Mouse (Mus musculus): ENCODE data around the gene Opa3.

The Opa3 gene

DNA sequence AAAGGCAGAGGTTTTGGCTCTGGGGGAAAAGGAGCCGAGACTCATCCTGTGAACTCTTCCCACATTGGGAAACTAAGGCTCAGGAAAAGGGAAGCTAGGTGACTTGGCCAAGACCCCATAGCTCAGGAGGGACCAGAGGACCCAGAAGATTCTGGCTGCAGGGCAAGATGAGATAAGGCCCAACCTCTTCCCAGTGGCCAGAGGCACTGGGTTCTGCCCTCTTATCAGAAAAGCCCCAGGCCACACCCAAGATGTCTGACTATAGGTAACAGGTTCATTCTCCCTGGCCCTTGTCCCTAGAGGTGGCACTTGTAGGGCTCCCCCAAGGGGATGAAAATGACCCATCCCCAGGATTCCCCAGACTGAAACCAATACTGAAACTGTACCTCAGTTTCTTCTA, 18.7 kb downstream of the Opa3 start:
- DNase-seq (ENCODE audit: low read depth) = no peak

DNA sequence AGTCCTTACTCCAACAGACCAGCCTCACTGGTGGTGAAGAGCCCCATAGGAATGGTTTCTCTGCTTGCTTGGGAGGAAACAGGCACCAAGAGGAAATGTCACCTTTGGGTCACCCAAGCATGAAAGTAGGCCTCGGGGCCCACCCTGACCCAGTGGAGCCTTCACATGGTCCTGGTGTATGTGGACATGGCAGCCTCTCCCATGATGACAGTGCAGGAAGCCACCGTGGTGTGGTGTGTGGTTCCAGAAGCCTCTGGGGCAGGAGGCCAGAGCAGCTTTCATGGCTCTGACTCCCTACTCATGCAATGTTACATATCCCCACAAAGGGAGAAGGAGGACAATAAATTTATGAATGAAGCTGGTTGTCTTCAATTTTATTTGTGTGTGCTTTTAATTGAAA, 19.4 kb downstream of the Opa3 start:
- DNase-seq (ENCODE audit: low read depth) = no peak

DNA sequence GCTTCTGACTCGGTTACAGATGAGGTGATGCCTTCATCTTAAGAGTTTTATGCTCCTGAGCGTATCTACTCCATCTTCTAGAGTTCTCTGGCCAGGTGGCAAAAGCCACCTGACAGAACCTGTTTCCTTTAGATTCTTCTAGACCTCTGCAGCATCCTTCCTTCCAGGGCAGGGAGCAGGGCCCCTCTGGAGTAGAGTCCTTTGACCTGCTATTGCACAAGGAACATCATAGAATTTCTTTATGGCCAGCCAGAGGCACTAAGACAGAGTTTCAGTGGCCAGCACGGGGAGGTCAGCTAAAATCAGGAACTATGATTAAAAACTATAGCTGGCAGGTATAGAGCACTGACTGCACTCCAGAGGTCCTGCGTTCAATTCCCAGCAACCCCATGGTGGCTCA, 23.9 kb downstream of the Opa3 start:
- no peak for DNase-seq (ENCODE audit: low read depth)

- no peak for DNase-seq (ENCODE audit: low read depth)
These were observed 25.3 kb downstream of the Opa3 start for GRCm38 (mm10) chr7:19253437-19253836.

GRCm38 (mm10) chr7:19255395-19255794, 27.3 kb downstream of the Opa3 start:
- no peak for DNase-seq (ENCODE audit: low read depth)

DNA sequence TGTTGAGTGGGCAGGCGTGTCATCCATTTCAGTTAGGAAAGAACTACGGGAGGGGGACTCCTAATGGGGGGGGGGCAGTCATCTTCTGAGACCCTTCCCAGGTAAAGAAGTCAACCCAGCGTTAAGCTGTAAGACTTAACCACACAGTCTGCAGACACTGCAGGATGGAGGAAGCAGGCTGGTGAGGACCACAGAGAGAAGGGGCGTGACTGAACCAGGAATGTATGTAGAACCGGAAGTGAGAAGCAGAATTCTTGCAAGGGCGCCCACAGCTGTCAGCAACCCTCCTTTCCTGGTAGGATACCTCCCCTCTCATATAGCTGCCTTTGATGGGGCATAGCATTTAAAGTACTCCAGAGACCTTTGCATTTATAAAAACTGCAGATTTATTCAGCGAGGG, 28.4 kb downstream of the Opa3 start:
- no peak for DNase-seq (ENCODE audit: low read depth)

GRCm38 (mm10) chr7:19257390-19258022, 29.4 kb downstream of the Opa3 start:
- DNase-seq (ENCODE audit: low read depth) = no peak

DNA sequence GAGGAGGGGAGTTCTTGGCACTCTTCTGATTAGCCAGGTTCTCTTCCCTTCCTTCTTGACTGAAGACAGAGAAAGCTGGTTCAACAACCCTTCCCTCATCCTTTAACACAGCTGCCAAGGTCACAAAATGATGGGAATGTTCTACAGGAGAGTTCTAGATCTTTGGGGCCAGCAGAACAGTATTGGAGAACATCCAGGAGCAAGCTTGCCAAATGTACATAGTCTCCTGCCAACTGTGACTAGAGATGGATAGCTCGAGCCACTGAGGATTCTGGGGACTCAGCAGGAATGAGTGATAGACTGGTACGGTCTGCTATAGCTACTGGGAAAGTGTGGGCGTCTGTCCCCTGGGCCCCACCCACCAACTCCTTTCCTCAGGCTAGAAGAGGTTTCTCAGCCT, 30.2 kb downstream of the Opa3 start:
- no peak for DNase-seq (ENCODE audit: low read depth)

GRCm38 (mm10) chr7:19265147-19265546, 37.0 kb downstream of the Opa3 start:
- no peak for DNase-seq (ENCODE audit: low read depth)

DNA sequence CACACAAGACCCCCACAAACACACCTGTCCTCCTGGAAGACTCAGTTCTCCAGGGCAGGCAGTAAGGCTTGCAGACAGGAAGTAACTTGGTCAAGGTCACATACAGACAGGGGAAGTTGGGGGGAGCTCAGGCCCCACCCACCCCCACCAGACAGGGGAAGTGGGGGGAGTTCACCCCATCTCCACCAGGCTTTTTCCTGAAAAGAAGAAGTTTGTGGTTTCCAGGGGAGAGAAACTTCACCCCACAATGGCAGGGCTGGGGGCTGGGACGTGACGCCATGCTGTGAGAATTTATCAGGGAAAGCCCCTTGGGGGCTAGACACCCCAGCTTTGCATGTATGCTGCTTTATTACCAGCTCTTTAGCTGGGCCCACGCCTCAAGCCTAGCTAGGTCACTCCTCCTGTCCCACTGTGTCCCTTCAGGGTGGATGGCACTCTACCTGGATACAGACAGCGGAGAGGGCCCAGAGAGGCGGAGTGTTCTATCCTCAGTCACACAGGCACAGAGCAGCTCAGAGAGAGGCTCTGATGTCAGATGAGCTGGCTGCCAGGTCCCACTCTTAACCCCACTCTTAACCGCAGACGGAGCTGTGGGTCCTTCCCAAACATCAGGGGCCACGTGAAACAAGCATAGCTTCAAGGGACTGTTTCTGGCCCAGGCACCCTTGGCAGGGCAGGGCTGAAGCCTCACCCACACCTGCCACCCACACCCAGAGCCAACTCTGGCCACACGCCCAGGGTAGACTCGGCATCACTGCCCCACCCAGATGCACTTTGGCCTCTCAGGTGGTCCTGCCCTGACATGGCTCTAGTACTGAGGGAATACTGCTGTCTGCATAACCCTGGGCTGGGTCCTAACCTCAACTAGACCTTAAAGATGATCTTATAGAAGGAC, 38.0 kb downstream of the Opa3 start:
- no peak for DNase-seq (ENCODE audit: low read depth)

DNA sequence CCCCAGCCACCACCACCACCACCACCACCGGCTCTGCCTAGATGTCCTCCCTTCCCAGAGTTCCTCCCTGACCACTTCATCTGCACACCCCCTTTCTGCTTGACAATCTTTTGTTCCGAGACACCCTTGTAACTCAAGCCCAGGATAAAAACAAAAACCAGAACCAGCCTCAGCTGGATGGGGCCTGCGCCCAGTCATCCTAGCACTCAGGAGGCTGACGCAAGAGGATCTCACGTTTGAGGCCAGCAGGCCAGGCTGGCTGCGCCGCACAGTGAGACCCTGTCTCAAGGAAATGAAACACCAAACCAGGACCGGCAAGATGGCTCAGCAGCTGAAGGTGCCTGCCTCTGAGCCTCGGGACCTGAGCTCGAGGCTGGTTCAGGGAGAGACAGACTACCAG, 38.9 kb downstream of the Opa3 start:
- no peak for DNase-seq (ENCODE audit: low read depth)

- DNase-seq (ENCODE audit: low read depth) = no peak
These were observed 41.0 kb downstream of the Opa3 start for GRCm38 (mm10) chr7:19268993-19269681.

DNA sequence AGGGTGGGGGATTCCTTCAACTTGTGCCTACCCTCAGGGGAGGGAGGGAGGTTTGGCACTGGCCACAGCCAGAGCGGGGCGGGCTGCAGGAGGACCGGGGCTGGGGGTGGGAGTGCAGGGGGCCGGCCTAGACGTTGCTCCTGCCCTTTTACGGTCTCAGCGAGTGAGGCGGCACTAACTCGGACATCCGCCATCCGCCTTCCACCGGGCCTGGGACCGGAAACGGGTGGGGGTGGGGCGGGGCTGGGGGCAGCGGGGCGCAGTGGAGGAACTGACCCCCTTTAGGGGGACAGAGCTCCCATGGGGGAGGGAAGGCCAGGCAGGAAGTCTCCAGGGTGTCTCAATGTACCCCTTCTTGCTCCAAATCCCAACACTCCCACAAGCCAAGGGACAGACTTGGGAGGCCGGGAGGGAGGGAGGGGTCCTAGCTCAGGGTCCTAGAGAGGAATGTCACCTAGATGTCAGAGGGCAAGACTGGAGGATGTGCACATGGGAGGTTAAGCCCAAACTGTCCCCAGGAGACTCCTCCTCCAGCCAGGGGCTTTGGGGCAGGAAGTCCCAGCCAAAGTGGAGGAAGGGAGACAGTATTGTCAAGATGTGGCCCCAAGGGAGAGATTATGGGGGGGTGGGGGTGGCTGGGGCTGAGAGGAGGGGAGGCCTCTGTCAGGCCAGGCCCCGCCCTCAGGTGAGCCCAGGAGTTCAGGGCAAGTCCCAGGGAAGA, 41.7 kb downstream of the Opa3 start:
- DNase-seq (ENCODE audit: low read depth) = no peak

GRCm38 (mm10) chr7:19270509-19271237, 42.5 kb downstream of the Opa3 start:
- no peak for DNase-seq (ENCODE audit: low read depth)

- peak; percentile 86 for DNase-seq (ENCODE audit: low read depth)
These were observed 43.4 kb downstream of the Opa3 start, which contains the start of gene Vasp for GRCm38 (mm10) chr7:19271238-19272172. Gene Vasp (minus strand): TSS chr7:19271817.

- peak; percentile 78 for DNase-seq (ENCODE audit: low read depth)
These were observed 44.1 kb downstream of the Opa3 start for GRCm38 (mm10) chr7:19272173-19272764.

GRCm38 (mm10) chr7:19276253-19276652, 48.1 kb downstream of the Opa3 start:
- DNase-seq (ENCODE audit: low read depth) = no peak

- DNase-seq (ENCODE audit: low read depth) = no peak
These were observed 50.9 kb downstream of the Opa3 start for GRCm38 (mm10) chr7:19279052-19279451.

GRCm38 (mm10) chr7:19279581-19280114, 51.5 kb downstream of the Opa3 start, which contains the start of gene Ppm1n:
Gene Ppm1n (minus strand): TSS chr7:19280064.
- no peak for DNase-seq (ENCODE audit: low read depth)
